Mouse (Mus musculus) forebrain, embryonic 14.5 days (tissue): ENCODE measurements around the gene Ninj2. TPM values are rescaled to one million over a fixed set of nuclear protein-coding genes. Genes with fewer than 3 reads are reported as not detected.

Experiments
- ATAC-seq: fragments of 200-750 bp; cut with Nextera tagmentation; 2 replicates; pipeline ENCODE4 v1.8.0; 2017; ENCODE audit warnings: mild to moderate bottlenecking, moderate library complexity
- DNase-seq: peaks from one replicate; pipeline ENCODE4 v3.0.0-alpha.2; 2015; ENCODE audit warnings: low spot score
- H3K27ac ChIP-seq: fragments of 300-500 bp; sonication (generic); 2 replicates; pipeline ENCODE4 v1.5.1; 2014; ENCODE audit warnings: low read depth, mild to moderate bottlenecking, control low read depth, low read length, moderate library complexity
- H3K27me3 ChIP-seq: fragments of 300-500 bp; sonication (generic); replicated peaks from 2 replicates; pipeline ENCODE4 v1.6.1; 2014; ENCODE audit warnings: low read length, control low read depth, mixed read lengths; ENCODE audit not compliant: control insufficient read depth, insufficient read depth
- H3K36me3 ChIP-seq: fragments of 300-500 bp; sonication (generic); 2 replicates; pipeline ENCODE4 v1.6.1; 2014; ENCODE audit warnings: low read length, control low read depth; ENCODE audit not compliant: control insufficient read depth, insufficient read depth
- H3K4me1 ChIP-seq: fragments of 300-500 bp; sonication (generic); 2 replicates; pipeline ENCODE4 v1.6.1; 2014; ENCODE audit warnings: antibody characterized with exemption, low read length, control low read depth; ENCODE audit not compliant: control insufficient read depth, insufficient read depth
- H3K4me2 ChIP-seq: fragments of 300-500 bp; sonication (generic); 2 replicates; pipeline ENCODE4 v1.6.1; 2014; ENCODE audit warnings: mild to moderate bottlenecking, control low read depth, low read length
- H3K4me3 ChIP-seq: fragments of 300-500 bp; sonication (generic); 2 replicates; pipeline ENCODE4 v1.5.1; 2014; ENCODE audit warnings: low read depth, low read length, control low read depth
- H3K9ac ChIP-seq: fragments of 300-500 bp; sonication (generic); 2 replicates; pipeline ENCODE4 v1.6.1; 2014; ENCODE audit warnings: mild to moderate bottlenecking, low read length, control low read depth, moderate library complexity
- H3K9me3 ChIP-seq: fragments of 300-500 bp; sonication (generic); replicated peaks from 2 replicates; pipeline ENCODE4 v1.6.1; 2016; ENCODE audit warnings: low read length, control low read depth, mixed read lengths; ENCODE audit not compliant: control insufficient read depth
- WGBS: fragments of 180-500 bp; shearing (Covaris S2); extraction: QIAGEN DNeasy Blood & Tissue Kit; methylation state at CpG from one replicate; pipeline ENCODE4 v1.1.7; 2014; 5-methylcytosine and 5-hydroxymethylcytosine counted together
- polyA plus RNA-seq: library from polyadenylated mRNA; unstranded; fragments of >200 nt; fragmentation: Nextera tagmentation; extraction: Ambion mirVana; gene quantifications from 2 replicates; pipeline ENCODE4 v1.2.1, GENCODE M21; 2014

Gene Ninj2
- polyA plus RNA-seq, 1 experiment from 2014 or later, result not detected

DNA sequence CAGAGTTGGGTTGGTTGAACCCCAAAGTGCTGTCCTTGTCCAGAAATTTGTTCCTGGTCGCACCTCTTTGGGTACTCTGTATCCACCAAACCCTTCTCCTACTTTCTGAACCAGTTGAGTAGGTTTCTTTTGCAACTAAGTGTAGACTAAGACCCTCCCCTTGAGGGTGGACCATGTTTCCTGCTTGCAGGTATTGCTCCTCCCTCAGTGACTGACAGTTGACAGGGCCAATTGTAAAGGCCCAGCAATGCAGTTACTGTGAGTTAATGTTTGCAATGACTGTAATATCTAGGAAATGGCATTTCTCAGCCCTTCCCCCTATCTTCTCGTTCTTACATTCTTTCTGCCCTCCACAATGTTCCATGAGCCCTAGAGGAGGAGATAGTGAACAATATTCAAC, 20.5 kb upstream of the Ninj2 start:
- Histone ChIP-seq H3K4me1 (no peaks in the 10 kb centered on the region), H3K36me3 (no peaks in the 10 kb centered on the region), H3K4me2 (no peak overlapping the region), H3K4me3 (no peak overlapping the region), H3K9me3 (no peaks in the 10 kb centered on the region), H3K9ac (no peak overlapping the region), H3K27me3 (no peaks in the 10 kb centered on the region), H3K27ac (no peak overlapping the region)
- DNase-seq (no peak), ATAC-seq (no peak)
- WGBS, result 92% methylated on average over 2 of the region's 2 CpGs

GRCm38 (mm10) chr6:120076619-120077450, 16.3 kb upstream of the Ninj2 start:
- ATAC-seq (no peak), DNase-seq (no peak)
- no peaks in the 10 kb centered on the region for H3K4me1 ChIP-seq
- H3K9me3 ChIP-seq, result no peaks in the 10 kb centered on the region
- no peaks in the 10 kb centered on the region for H3K27me3 ChIP-seq
- no peak overlapping the region for H3K4me2 ChIP-seq
- H3K4me3 ChIP-seq, result no peak overlapping the region
- H3K9ac ChIP-seq, result no peak overlapping the region
- WGBS, result 92% methylated on average over 6 of the region's 6 CpGs
- no peak overlapping the region for H3K27ac ChIP-seq
- no peaks in the 10 kb centered on the region for H3K36me3 ChIP-seq

DNA sequence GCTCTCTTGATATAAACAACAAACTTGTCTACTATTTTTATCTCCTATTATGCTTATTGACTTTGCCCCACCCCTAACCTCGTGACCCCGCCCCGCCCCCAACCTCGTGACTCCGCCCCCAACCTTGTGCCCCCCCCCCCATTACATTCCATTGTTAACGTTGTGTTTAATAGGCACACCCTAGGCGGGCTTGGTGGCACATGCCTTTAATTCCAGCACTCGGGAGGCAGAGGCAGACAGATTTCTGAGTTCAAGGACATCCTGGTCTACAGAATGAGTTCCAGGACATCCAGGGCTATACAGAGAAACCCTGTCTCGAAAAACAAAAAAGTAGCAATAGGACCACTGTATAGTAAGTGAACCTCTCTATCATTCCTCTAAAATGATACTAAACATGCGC, 13.6 kb upstream of the Ninj2 start:
- no peak overlapping the region for H3K27ac ChIP-seq
- H3K4me2 ChIP-seq, result no peak overlapping the region
- no peak overlapping the region for H3K9ac ChIP-seq
- no peaks in the 10 kb centered on the region for H3K27me3 ChIP-seq
- WGBS, result 82% methylated on average over 10 of the region's 10 CpGs
- no peak for ATAC-seq
- H3K36me3 ChIP-seq, result no peaks in the 10 kb centered on the region
- DNase-seq, result no peak
- H3K4me1 ChIP-seq, result no peaks in the 10 kb centered on the region
- no peak overlapping the region for H3K4me3 ChIP-seq
- no peaks in the 10 kb centered on the region for H3K9me3 ChIP-seq

- no peaks in the 10 kb centered on the region for H3K27me3 ChIP-seq
- H3K4me1 ChIP-seq, result no peaks in the 10 kb centered on the region
- H3K36me3 ChIP-seq, result no peaks in the 10 kb centered on the region
- H3K9ac ChIP-seq, result no peak overlapping the region
- H3K27ac ChIP-seq, result no peak overlapping the region
- DNase-seq (no peak), ATAC-seq (no peak)
- H3K9me3 ChIP-seq, result no peaks in the 10 kb centered on the region
- no peak overlapping the region for H3K4me3 ChIP-seq
- 91% methylated on average over 4 of the region's 4 CpGs for WGBS
- H3K4me2 ChIP-seq, result no peak overlapping the region
Observed at GRCm38 (mm10) chr6:120081516-120081915, 11.6 kb upstream of the Ninj2 start.

DNA sequence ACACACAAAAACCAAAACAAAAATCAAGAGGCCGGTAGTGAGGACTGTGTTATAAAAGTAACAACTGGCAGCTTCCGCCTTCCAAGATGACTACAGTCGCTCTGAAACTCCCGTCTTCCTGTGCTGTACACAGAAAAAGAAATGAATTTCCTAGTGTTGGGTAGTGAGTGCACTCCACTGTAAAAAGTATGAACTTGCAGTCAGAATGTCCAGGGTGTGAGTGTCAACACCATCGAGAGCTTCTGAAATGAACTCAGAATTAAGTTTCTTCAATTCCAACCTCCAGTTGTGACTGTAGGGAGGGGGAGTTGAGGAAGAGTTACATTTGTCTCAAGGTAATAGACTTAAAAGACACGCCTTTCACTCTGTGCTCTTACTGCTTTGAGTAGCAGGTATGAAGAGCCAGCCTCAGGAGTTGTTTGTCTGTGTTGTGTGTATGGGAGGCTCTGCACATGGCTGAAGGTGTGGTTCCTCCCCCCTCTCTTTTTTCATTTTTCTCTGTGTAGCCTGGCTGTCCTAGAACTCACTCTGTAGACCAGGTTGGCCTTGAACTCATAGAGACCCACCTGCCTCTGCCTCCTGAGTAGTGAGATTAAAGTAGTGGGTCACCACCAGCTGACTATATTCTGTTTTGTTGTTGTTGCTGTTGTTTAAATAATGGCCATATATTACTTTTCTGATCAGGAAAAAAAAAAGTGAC, 10.7 kb upstream of the Ninj2 start:
- no peak overlapping the region for H3K4me3 ChIP-seq
- H3K27ac ChIP-seq, result no peak overlapping the region
- H3K4me1 ChIP-seq, result no peaks in the 10 kb centered on the region
- H3K9ac ChIP-seq, result no peak overlapping the region
- no peak overlapping the region for H3K4me2 ChIP-seq
- no peaks in the 10 kb centered on the region for H3K36me3 ChIP-seq
- DNase-seq, result no peak
- no peaks in the 10 kb centered on the region for H3K9me3 ChIP-seq
- WGBS, result 92% methylated on average over 6 of the region's 6 CpGs
- no peaks in the 10 kb centered on the region for H3K27me3 ChIP-seq
- ATAC-seq, result no peak

DNA sequence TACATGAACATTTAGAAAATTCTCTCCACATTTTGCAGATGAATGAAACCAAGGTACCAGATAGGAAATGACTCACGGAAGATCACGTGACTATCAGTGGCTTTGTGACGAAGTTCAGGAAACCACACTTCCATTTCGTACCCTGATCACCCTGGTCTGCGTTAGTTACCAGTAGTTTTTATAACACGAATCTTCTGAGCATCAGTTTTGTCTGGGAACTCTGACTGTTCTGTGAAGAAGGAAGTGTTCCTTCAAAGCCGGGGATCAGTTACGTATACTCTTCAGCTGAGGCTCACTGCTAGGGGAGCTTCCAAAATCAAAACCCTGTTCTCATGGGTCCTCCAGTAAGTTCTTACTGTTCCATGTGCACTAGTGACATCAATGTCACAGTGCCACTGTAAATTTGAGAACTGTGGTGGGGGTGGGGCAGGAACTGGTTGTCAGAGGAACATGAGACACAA, 10.2 kb upstream of the Ninj2 start:
- DNase-seq (no peak), ATAC-seq (no peak)
- H3K9me3 ChIP-seq, result no peaks in the 10 kb centered on the region
- H3K27me3 ChIP-seq, result no peaks in the 10 kb centered on the region
- H3K36me3 ChIP-seq, result no peaks in the 10 kb centered on the region
- H3K9ac ChIP-seq, result no peak overlapping the region
- 94% methylated on average over 8 of the region's 8 CpGs for WGBS
- no peaks in the 10 kb centered on the region for H3K4me1 ChIP-seq
- H3K4me3 ChIP-seq, result no peak overlapping the region
- no peak overlapping the region for H3K4me2 ChIP-seq
- H3K27ac ChIP-seq, result no peak overlapping the region

GRCm38 (mm10) chr6:120083442-120083841, 9.7 kb upstream of the Ninj2 start:
- H3K4me1 ChIP-seq, result no peaks in the 10 kb centered on the region
- ATAC-seq, result no peak

DNA sequence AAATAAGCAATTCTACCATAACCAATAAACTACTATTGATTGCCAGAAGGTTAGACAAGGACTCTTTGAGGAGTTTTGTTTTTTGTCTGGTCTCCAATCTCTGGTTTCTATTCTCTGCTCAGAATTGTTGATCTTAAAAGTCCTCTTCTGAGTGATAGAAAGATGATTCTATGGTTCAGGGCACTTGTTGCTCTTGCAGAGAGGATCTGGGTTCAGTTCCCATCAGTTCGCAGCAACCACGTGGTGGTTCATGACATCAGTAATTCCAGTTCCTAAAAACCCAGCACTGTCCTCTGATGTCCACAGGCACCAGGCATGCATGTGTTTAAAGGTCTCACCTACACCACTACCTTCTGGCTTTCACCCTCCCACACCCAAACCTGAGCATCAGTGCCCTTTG, 8.2 kb upstream of the Ninj2 start:
- Histone ChIP-seq H3K27me3 (no peaks in the 10 kb centered on the region), H3K4me2 (no peak overlapping the region), H3K4me1 (no peaks in the 10 kb centered on the region), H3K4me3 (no peak overlapping the region), H3K27ac (no peak overlapping the region), H3K9me3 (no peaks in the 10 kb centered on the region), H3K9ac (no peak overlapping the region), H3K36me3 (no peaks in the 10 kb centered on the region)
- ATAC-seq, result no peak
- DNase-seq, result no peak
- 89% methylated on average over 2 of the region's 2 CpGs for WGBS

More at GRCm38 (mm10) chr6:120083442-120083841, 9.7 kb upstream of the Ninj2 start:
- WGBS, result 67% methylated on average over 6 of the region's 6 CpGs
- Histone ChIP-seq H3K9ac (no peak overlapping the region), H3K4me3 (no peak overlapping the region), H3K36me3 (no peaks in the 10 kb centered on the region), H3K27me3 (no peaks in the 10 kb centered on the region), H3K9me3 (no peaks in the 10 kb centered on the region), H3K4me2 (no peak overlapping the region), H3K27ac (no peak overlapping the region)
- no peak for DNase-seq

GRCm38 (mm10) chr6:120085832-120086231, 7.3 kb upstream of the Ninj2 start:
- ATAC-seq (no peak), DNase-seq (no peak)
- no peaks in the 10 kb centered on the region for H3K4me1 ChIP-seq
- no peak overlapping the region for H3K4me2 ChIP-seq
- H3K27me3 ChIP-seq, result no peaks in the 10 kb centered on the region
- no peaks in the 10 kb centered on the region for H3K9me3 ChIP-seq
- H3K9ac ChIP-seq, result no peak overlapping the region
- no peaks in the 10 kb centered on the region for H3K36me3 ChIP-seq
- WGBS, result 79% methylated on average over 3 of the region's 3 CpGs
- no peak overlapping the region for H3K4me3 ChIP-seq
- no peak overlapping the region for H3K27ac ChIP-seq
